Mouse (Mus musculus) liver, embryonic 12.5 days (tissue): ENCODE measurements around the gene Gm39653. TPM values are rescaled to one million over a fixed set of nuclear protein-coding genes. Genes with fewer than 3 reads are reported as not detected.

ENCODE experiments used
- ATAC-seq: fragments of 200-750 bp; cut with Nextera tagmentation; 2 replicates; pipeline ENCODE4 v1.8.0; 2017; ENCODE audit warnings: moderate number of reproducible peaks, mild to moderate bottlenecking, moderate library complexity
- H3K27ac ChIP-seq: fragments of 300-500 bp; sonication (generic); 2 replicates; pipeline ENCODE4 v1.5.1; 2016; ENCODE audit warnings: mild to moderate bottlenecking
- H3K27me3 ChIP-seq: fragments of 300-500 bp; sonication (generic); replicated peaks from 2 replicates; pipeline ENCODE4 v1.6.1; 2016; ENCODE audit warnings: mild to moderate bottlenecking, moderate library complexity
- H3K36me3 ChIP-seq: fragments of 300-500 bp; sonication (generic); 2 replicates; pipeline ENCODE4 v1.6.1; 2016; ENCODE audit warnings: mild to moderate bottlenecking, moderate library complexity
- H3K4me1 ChIP-seq: fragments of 300-500 bp; sonication (generic); 2 replicates; pipeline ENCODE4 v1.6.1; 2016
- H3K4me2 ChIP-seq: fragments of 300-500 bp; sonication (generic); 2 replicates; pipeline ENCODE4 v1.6.1; 2016; ENCODE audit warnings: mild to moderate bottlenecking, moderate library complexity
- H3K4me3 ChIP-seq: fragments of 300-500 bp; sonication (generic); 2 replicates; pipeline ENCODE4 v1.5.1; 2016; ENCODE audit warnings: mild to moderate bottlenecking, moderate library complexity
- H3K9ac ChIP-seq: fragments of 300-500 bp; sonication (generic); 2 replicates; pipeline ENCODE4 v1.6.1; 2016; ENCODE audit warnings: mild to moderate bottlenecking, moderate library complexity
- H3K9me3 ChIP-seq: fragments of 300-500 bp; sonication (generic); replicated peaks from 2 replicates; pipeline ENCODE4 v1.6.1; 2016; ENCODE audit warnings: mild to moderate bottlenecking, moderate library complexity
- WGBS: fragments of 180-500 bp; shearing (Covaris S2); methylation state at CpG from one replicate; pipeline ENCODE4 v1.1.7; 2016; ENCODE audit not compliant: insufficient replicate concordance; 5-methylcytosine and 5-hydroxymethylcytosine counted together
- polyA plus RNA-seq: library from polyadenylated mRNA; unstranded; fragments of >200 nt; fragmentation: Nextera tagmentation; extraction: Ambion mirVana; gene quantifications from 2 replicates; pipeline ENCODE4 v1.2.1, GENCODE M21; 2016

Gm39653 gene
- not detected in 2 replicates for polyA plus RNA-seq

GRCm38 (mm10) chr1:63615668-63616067, at the start of gene Gm39653:
TSS of gene Gm39653 (plus strand) at chr1:63615968.
- WGBS, result 56% methylated on average over 3 of the region's 3 CpGs
- no peak within 1 kb of the TSS for H3K9ac ChIP-seq

GRCm38 (mm10) chr1:63566501-63566900, 49.3 kb upstream of the Gm39653 start:
- 38% methylated on average over 7 of the region's 7 CpGs for WGBS
- no peak overlapping the region for H3K4me3 ChIP-seq
- no peaks in the 10 kb centered on the region for H3K27me3 ChIP-seq
- no peaks in the 10 kb centered on the region for H3K4me1 ChIP-seq
- no peaks in the 10 kb centered on the region for H3K36me3 ChIP-seq
- H3K4me2 ChIP-seq, result no peak overlapping the region
- H3K27ac ChIP-seq, result no peak overlapping the region
- no peak for ATAC-seq
- H3K9me3 ChIP-seq, result no peaks in the 10 kb centered on the region
- H3K9ac ChIP-seq, result no peak overlapping the region

More at GRCm38 (mm10) chr1:63615668-63616067, at the start of gene Gm39653:
- ATAC-seq, result no peak
- Histone ChIP-seq H3K4me1 (no peaks in the 10 kb centered on the region), H3K4me3 (no peak within 1 kb of the TSS), H3K9me3 (no peaks in the 10 kb centered on the region), H3K4me2 (no peak within 1 kb of the TSS), H3K27ac (no peak within 1 kb of the TSS), H3K36me3 (no peaks in the 10 kb centered on the region), H3K27me3 (peaks cover 4% of the 10 kb centered on the region; the same call in 1 of the 2 replicates)

DNA sequence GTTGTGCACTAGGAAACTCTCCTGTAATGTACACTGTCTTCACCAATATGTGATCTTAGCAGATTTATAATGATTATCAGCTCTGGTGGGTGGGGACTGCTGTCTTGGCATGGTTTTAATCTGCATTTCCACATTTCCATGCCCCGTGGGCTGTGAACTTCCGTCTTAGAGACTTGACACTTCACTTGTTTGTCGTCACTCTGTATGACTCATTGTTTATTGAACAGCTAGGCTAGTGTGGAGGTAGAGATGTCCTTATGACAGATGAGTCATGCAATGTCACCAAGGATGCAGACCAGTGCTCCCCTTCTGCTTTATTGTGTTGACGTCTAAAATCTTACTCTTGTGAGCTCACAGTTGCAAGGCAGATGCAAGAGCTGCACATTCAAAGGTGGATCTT, 48.7 kb upstream of the Gm39653 start:
- Histone ChIP-seq H3K4me2 (no peak overlapping the region), H3K27ac (no peak overlapping the region), H3K9ac (no peak overlapping the region), H3K27me3 (no peaks in the 10 kb centered on the region), H3K4me1 (no peaks in the 10 kb centered on the region), H3K9me3 (no peaks in the 10 kb centered on the region), H3K36me3 (no peaks in the 10 kb centered on the region), H3K4me3 (no peak overlapping the region)
- WGBS, result 32% methylated on average over 4 of the region's 4 CpGs
- ATAC-seq, result no peak

GRCm38 (mm10) chr1:63572229-63572628, 43.5 kb upstream of the Gm39653 start:
- H3K36me3 ChIP-seq, result no peaks in the 10 kb centered on the region
- H3K4me1 ChIP-seq, result no peaks in the 10 kb centered on the region
- no peak overlapping the region for H3K9ac ChIP-seq
- H3K27ac ChIP-seq, result no peak overlapping the region
- H3K9me3 ChIP-seq, result no peaks in the 10 kb centered on the region
- H3K27me3 ChIP-seq, result no peaks in the 10 kb centered on the region
- WGBS, result 73% methylated on average over 7 of the region's 7 CpGs
- no peak overlapping the region for H3K4me3 ChIP-seq
- H3K4me2 ChIP-seq, result no peak overlapping the region
- ATAC-seq, result no peak

- Histone ChIP-seq H3K9ac (no peak overlapping the region), H3K4me3 (no peak overlapping the region), H3K4me2 (no peak overlapping the region), H3K4me1 (no peaks in the 10 kb centered on the region), H3K27ac (no peak overlapping the region), H3K27me3 (no peaks in the 10 kb centered on the region), H3K9me3 (no peaks in the 10 kb centered on the region), H3K36me3 (no peaks in the 10 kb centered on the region)
- WGBS, result 70% methylated on average over 6 of the region's 6 CpGs
- ATAC-seq, result no peak
Observed at GRCm38 (mm10) chr1:63573432-63573831, 42.3 kb upstream of the Gm39653 start.

DNA sequence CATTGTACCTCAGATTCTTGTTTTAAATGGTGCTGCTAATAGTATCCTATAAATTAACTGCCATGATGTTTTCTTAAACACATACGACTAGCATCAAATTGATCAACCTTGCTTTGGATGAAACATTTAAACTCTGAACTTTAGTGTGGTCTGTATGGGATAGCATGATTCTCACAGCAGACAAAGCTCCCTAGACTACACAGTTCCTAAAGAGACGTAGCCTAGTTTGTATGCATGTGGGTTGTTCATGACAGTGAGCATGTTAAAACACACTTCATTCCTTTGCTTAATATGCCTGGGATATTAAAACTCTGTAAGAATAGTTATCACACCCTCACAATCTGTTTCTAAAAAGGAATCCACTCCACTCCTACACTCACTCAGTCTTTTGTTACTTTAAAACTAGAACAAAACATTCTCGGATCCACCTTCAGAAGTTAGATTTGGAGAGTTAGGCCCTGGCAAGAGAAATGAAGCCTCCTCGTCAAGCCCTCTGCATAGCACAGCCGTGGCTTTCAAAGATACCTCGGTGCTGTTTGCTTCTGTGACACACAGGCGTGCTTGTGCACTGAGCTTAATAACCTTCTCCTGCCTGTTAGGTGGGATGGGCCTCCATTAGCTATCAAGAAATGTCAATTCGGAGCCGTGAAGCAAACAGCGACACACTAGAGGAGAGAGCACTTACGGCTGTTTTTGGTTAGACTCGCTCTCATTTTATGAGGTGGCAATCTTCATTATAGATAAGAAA, 41.7 kb upstream of the Gm39653 start:
- Histone ChIP-seq H3K27me3 (no peaks in the 10 kb centered on the region), H3K4me1 (no peaks in the 10 kb centered on the region), H3K36me3 (no peaks in the 10 kb centered on the region), H3K9ac (no peak overlapping the region), H3K9me3 (no peaks in the 10 kb centered on the region), H3K4me3 (no peak overlapping the region), H3K4me2 (no peak overlapping the region), H3K27ac (no peak overlapping the region)
- ATAC-seq, result no peak
- 70% methylated on average over 12 of the region's 12 CpGs for WGBS

DNA sequence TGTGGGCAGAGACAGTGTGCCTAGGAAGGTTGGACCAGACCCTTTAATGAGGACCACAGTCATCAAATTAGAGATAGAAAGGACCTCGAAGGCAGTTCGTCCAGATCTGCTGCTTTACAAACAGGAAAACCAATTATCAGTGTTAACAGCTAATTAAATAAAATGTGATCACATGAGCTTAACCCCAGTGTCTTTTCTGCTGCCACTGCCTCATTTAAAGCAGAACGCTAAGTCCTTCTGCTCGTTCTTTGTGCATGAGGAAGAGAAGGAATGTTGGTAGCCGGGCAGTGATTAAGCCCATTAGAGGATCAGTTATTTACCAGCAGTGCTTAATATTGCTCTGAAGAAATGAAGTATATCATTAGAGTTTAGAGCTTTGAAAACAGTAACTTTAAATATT, 39.0 kb upstream of the Gm39653 start:
- H3K36me3 ChIP-seq, result no peaks in the 10 kb centered on the region
- H3K4me1 ChIP-seq, result no peaks in the 10 kb centered on the region
- no peak for ATAC-seq
- no peaks in the 10 kb centered on the region for H3K9me3 ChIP-seq
- no peaks in the 10 kb centered on the region for H3K27me3 ChIP-seq
- WGBS, result 60% methylated on average over 5 of the region's 5 CpGs
- no peak overlapping the region for H3K4me2 ChIP-seq
- H3K27ac ChIP-seq, result no peak overlapping the region
- H3K4me3 ChIP-seq, result no peak overlapping the region
- no peak overlapping the region for H3K9ac ChIP-seq

DNA sequence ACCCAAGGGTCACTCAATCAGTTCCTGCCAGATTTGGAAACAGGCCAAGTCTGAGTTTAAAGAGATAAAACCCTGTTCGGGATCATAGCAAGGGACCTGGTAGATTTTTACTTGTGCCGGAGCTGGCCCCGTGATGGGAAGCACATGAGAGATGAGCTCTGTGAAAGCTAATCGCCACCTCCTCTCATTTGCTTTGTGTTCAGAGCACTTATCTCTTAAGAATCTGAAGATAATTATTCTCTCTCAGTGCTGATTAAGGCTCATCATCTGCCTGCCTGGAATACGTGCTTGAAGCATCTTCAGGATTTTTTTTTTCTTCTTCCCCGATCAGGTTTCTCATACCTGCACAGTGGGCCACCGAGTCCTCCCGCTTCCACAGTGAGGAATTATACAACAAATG, 36.6 kb upstream of the Gm39653 start:
- H3K9me3 ChIP-seq, result no peaks in the 10 kb centered on the region
- no peak overlapping the region for H3K4me2 ChIP-seq
- 75% methylated on average over 8 of the region's 8 CpGs for WGBS
- H3K9ac ChIP-seq, result no peak overlapping the region
- H3K27me3 ChIP-seq, result no peaks in the 10 kb centered on the region
- H3K4me3 ChIP-seq, result no peak overlapping the region
- H3K27ac ChIP-seq, result no peak overlapping the region
- H3K36me3 ChIP-seq, result no peaks in the 10 kb centered on the region
- ATAC-seq, result no peak
- H3K4me1 ChIP-seq, result no peaks in the 10 kb centered on the region

DNA sequence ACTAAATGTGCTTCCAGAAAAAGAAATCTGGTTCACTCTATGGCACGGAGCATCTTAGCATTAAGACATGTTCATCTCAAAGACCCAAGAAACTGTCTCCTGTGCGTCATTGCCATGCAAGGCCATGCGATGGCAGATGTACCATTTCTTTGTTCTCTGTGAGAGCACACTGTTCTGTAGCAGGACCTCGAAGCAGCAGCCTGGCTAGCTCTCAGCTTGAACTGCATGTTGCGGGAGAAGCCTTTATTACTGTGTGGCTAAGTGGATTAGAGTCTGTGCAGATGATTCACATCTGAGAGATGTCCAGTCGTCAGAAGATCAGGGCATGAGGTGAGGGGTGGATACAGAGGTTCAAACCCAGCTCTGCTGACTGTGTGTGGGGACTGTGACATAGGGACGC, 28.9 kb upstream of the Gm39653 start:
- no peaks in the 10 kb centered on the region for H3K36me3 ChIP-seq
- H3K9ac ChIP-seq, result no peak overlapping the region
- H3K27ac ChIP-seq, result no peak overlapping the region
- H3K4me2 ChIP-seq, result no peak overlapping the region
- H3K9me3 ChIP-seq, result no peaks in the 10 kb centered on the region
- H3K4me3 ChIP-seq, result no peak overlapping the region
- no peaks in the 10 kb centered on the region for H3K27me3 ChIP-seq
- ATAC-seq, result no peak
- no peaks in the 10 kb centered on the region for H3K4me1 ChIP-seq
- WGBS, result 65% methylated on average over 7 of the region's 7 CpGs

DNA sequence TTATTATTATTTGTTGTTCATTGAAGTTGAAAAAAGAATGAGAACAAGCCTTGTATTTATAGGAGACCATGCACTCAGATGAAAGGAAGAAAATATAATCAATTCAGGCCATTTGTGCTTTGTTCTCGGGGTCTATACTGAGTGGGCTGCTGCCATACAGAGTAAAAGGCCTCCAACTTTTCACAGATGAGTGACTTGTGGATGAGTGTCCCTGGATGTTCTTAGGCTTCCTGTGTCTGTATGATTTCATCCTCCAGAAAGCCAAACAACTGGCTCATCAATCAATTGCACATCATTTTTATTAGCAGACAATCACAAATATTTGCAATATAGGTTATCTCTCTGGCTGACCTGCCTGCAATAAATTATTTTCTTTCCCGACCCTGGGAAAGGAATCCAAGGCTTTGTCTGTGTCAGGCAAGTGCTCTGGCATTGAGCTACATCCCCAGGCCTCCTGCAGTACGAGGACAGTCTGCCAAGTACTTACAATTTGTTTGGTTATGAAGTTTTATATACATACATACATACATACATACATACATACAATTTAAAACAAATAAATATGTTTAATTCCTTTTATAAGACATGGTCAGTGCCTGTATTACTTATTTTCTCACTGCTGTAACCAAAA, 11.8 kb upstream of the Gm39653 start:
- WGBS, result 35% methylated on average over 3 of the region's 3 CpGs
- Histone ChIP-seq H3K36me3 (no peaks in the 10 kb centered on the region), H3K4me2 (no peak overlapping the region), H3K9me3 (no peaks in the 10 kb centered on the region), H3K4me1 (no peaks in the 10 kb centered on the region), H3K27me3 (no peaks in the 10 kb centered on the region), H3K27ac (no peak overlapping the region), H3K9ac (no peak overlapping the region), H3K4me3 (no peak overlapping the region)
- ATAC-seq, result no peak

DNA sequence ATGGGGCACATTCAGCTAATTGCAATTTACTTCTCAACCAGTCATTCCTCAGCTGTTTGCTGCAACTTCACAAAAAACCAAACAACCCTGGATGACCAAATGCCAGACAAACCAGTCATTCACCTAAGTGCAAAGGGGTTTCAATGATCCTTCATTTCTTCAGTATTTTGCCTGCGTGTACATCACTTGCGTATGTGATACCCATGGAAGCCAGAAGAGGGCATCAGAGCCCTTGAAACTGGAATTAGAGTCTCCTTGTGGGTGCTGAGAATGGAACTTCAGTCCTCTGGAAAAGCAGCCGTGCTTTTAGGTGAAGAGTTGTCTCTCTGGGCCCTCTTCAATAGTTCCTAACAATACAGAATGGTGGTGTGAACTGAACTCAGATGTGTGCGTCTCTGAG, 6.2 kb upstream of the Gm39653 start:
- Histone ChIP-seq H3K27me3 (peaks cover 4% of the 10 kb centered on the region; the same call in 1 of the 2 replicates), H3K36me3 (no peaks in the 10 kb centered on the region), H3K9me3 (no peaks in the 10 kb centered on the region), H3K4me2 (no peak overlapping the region), H3K4me1 (no peaks in the 10 kb centered on the region), H3K27ac (no peak overlapping the region), H3K4me3 (no peak overlapping the region), H3K9ac (no peak overlapping the region)
- ATAC-seq, result no peak
- WGBS, result 62% methylated on average over 4 of the region's 4 CpGs

DNA sequence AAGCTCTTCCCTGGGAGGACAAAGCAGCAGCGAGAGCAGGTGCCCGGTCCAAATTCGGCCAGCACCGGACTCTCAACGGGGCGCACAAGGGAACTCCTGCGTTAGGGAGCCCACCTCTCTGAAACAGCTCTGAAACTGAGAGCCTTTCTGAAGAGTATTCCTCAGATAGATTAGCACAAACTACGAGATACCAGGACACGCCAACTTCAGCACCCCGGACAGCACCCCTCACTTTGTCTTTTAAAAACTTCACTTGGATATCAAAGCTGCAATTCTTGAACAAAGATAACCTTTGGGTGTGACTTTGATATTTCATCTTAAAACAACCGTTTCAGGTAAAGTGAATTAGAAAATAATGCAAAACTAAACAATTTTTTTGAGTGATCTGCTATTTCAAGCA, 1.2 kb upstream of the Gm39653 start:
- H3K36me3 ChIP-seq, result no peaks in the 10 kb centered on the region
- no peak overlapping the region for H3K4me3 ChIP-seq
- ATAC-seq, result no peak
- H3K27me3 ChIP-seq, result peaks cover 4% of the 10 kb centered on the region; the same call in 1 of the 2 replicates
- no peak overlapping the region for H3K9ac ChIP-seq
- no peak overlapping the region for H3K4me2 ChIP-seq
- WGBS, result 2% methylated on average over 11 of the region's 11 CpGs
- no peaks in the 10 kb centered on the region for H3K4me1 ChIP-seq
- no peaks in the 10 kb centered on the region for H3K9me3 ChIP-seq
- no peak overlapping the region for H3K27ac ChIP-seq
